Mouse (Mus musculus): ENCODE data around the gene Cabin1.

DNA sequence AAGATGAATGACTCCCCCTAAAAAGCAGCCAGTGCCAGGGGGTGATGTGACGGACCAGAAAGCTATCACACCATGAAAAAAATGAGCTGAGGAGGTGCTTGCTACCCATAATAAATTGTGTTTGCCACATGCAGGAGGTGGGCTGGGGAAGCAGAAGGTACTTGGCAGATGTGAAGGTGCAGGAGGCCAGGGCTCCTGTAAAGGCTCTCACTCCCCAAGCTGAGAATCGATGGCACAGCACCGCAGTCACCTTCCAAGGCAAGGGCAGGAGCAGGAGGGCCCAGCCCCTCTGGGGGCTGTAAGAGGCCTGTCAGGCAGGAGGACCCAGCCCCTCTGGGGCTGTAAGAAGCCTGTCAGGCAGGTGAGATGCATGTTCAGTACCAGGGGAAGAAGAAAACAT is 102.3 kb downstream of the Cabin1 start:
- no peak for TF ChIP-seq CTCF (IDR thresholded peaks at IDR 0.05; ENCODE audit: low read depth)
- TF ChIP-seq EP300 (IDR thresholded peaks at IDR 0.05; ENCODE audit: low read depth): no peak
